Mouse (Mus musculus) CD4-positive, CD25-positive, alpha-beta regulatory T cell, adult 4 months (primary cell): ENCODE data around the gene Slc41a3. TPM values are rescaled to one million over a fixed set of nuclear protein-coding genes. Genes with fewer than 3 reads are reported as not detected.

Source experiments
- ATAC-seq: one replicate; pipeline ENCODE4 v1.8.0; 2017
- polyA plus RNA-seq, 2 experiments: library from polyadenylated mRNA; unstranded; fragments of 100-300 nt; shearing (Covaris generic); gene quantifications; one replicate each; pipeline ENCODE4 v1.2.1; 2017

The Slc41a3 gene
- polyA plus RNA-seq, 2 experiments from 2014 or later = 8.2 to 11.8 TPM

DNA sequence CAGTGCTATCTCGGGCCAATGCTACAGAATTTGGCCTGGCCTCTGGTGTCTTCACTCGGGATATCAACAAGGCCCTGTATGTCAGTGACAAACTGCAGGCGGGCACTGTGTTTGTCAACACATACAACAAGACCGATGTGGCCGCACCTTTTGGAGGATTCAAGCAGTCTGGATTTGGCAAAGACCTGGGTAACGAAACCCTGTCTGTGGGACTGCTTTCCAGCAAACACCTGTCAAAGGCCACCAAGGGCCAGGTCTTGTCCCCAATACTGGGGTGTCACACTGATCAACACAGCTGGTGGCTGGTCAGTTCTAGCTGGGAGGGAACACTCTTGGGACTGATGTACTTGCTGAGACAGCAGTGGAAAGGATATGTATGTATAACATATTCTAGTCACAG, 6.3 kb upstream of the Slc41a3 start:
- no peak for ATAC-seq

DNA sequence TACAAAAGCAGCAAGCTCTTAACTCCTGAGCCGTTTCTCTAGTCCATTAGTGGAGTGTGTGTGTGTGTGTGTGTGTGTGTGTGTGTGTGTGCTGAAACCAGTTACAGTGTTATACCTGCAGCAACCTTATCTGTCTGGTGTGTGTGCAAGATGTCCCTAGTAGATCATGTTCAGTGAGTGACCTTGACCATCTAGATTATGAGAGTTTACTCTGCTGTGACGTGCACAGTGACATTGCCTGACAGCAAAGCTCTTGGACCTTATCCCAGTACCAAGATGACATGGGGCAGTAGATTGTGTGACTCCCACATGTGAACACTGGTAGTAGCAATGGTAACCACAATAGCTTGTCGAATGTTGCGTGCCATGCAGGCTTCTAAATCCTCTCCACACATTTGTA, 4.2 kb upstream of the Slc41a3 start:
- no peak for ATAC-seq

DNA sequence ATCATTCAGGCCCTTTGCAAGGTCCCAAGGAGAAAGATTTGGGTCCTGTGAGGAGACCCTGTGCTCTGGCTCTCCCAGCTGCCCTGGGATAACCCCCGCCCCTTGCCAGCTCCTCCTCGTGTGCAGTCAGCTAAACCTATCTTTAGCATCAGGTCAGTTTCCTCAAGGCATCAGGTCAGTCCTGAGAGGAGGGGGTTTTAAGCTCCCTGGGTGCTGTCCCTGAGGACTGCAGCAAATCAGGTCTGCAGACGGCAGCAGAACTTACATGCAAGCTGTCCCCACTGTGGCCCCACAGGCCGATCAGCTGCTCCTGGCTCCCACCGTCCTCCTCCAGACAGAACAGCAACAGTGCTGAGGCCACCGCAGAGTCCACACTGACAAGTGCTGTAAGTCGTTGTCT, 2.8 kb upstream of the Slc41a3 start:
- no peak for ATAC-seq

DNA sequence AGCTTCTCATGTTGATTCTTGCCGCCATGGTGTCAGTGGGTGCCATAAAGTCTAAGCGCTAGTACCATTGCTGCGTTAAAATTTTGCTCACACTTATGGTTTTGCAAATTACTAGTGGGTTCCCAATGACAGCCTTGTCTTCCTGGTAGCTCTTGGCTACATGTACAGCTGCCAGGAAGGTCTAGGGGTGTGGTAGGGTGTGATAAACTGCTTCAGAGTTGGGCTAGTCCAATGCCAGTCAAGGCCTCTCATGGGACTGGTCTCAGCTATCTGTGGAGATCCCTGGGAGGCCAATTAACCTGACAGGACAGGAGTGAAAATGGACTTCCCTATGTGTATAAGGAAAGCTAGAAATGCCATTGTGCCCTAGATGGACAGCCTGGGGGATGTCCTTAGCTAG, 2.2 kb upstream of the Slc41a3 start:
- no peak for ATAC-seq

DNA sequence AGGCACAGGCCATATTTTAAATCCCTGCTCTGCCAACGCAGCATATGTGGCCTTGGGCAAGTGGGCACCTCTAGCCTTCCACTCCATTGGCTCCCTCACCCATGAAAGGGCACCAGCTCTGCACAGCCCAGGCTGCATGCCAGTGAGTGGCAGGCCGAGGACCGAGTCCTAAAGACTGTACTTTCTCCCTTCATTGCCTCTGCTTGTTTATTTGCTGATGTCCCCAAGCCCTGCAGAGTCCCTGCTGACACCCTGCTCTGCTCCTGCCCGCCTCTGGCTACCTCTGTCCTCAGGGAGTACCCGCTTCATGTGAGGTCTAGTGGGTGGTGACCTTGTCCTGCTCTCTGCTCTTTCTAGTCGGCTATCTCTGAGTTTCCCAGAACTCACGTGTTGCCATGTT, 1.4 kb upstream of the Slc41a3 start:
- ATAC-seq = no peak

- ATAC-seq = peak; percentile 1
These were observed 395 bp upstream of the Slc41a3 start for GRCm38 (mm10) chr6:90604130-90604529.

DNA sequence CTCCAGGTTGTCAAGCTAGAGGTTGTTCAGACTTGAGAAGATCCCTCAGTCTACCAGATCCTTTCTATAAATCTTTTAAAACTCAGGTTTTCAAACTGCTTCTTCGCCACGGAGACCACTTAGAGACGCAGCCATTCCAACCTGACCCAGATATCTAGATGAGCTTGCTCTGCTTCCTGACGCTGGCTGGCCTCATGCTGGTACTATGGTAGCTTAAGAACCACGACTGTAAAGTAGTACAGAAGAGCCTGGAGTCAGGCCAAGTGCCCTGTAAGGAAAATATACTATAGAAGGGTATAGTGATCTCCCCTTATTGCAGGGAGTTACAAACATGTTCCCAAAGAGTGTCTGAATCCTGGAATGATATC, 757 bp downstream of the Slc41a3 start:
- ATAC-seq = no peak

- ATAC-seq = peak; percentile 58
These were observed 2.0 kb downstream of the Slc41a3 start for GRCm38 (mm10) chr6:90606538-90606937.

DNA sequence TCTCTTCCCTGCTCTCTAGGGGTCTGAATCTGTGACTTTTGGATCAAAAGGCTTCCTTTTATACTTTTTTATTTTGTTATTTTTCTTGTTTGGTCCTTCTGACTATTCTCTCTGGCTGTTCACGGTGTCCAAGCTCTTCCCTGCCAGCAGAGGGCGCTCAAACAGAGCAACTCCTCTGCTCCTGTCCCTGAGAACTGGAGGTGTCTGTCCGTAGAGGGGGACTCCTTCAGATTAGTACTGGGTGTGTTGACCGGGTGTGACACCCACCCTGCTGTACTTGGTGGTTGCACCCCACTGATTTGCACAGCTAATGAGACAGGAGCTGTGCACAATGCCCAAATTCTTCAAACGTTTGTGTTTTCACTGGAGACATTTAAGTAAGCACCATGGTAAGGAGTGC, 2.7 kb downstream of the Slc41a3 start:
- ATAC-seq = peak; percentile 57

- no peak for ATAC-seq
These were observed 3.7 kb downstream of the Slc41a3 start for GRCm38 (mm10) chr6:90608186-90608585.

DNA sequence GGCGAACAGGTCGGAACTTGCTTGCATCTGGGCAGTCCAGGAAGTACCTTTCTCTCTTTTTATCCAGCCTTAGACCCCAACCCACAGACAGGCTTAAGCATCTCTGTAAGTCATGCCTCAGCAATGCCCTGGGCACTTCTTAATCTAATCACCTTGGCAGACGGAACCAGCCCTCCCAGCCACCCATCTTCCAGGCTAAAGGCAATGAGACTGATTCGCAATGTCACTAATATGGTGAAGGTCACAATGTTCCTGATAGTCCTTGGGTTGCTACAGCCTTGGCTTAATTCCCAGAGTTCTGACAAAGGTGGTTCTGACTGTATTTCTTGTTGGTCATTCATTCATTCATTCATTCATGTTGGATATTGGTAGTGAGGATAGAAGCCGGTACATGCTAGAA, 5.7 kb downstream of the Slc41a3 start:
- ATAC-seq = no peak

DNA sequence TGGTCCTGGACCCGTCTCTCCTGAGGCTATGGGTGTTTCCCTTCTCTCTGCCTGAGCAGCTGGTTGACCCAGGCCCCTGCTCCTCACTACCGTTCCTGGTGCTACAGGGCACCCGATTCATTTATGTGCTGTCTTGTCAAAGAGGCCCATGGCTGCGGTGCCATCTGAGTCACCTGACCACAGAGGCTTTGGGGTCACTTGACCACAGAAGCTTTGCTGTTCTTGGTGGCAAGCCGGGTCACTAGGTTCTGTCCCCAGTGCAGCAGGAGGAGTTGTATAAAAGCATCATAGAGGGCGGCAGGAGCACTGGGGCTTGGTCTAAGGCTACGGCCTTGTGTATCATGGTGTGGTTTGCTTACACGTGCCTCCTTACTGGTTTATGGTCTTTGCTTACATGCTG, 8.8 kb downstream of the Slc41a3 start:
- no peak for ATAC-seq

GRCm38 (mm10) chr6:90615362-90615761, 10.8 kb downstream of the Slc41a3 start:
- ATAC-seq = no peak

- peak; percentile 62 for ATAC-seq
These were observed 11.5 kb downstream of the Slc41a3 start for GRCm38 (mm10) chr6:90615991-90616390.

GRCm38 (mm10) chr6:90616481-90616880, 12.0 kb downstream of the Slc41a3 start:
- ATAC-seq = no peak

GRCm38 (mm10) chr6:90618274-90618673, 13.7 kb downstream of the Slc41a3 start:
- ATAC-seq = peak; percentile 75

GRCm38 (mm10) chr6:90618821-90619636, 14.5 kb downstream of the Slc41a3 start:
- ATAC-seq = no peak

GRCm38 (mm10) chr6:90619936-90620335, 15.4 kb downstream of the Slc41a3 start:
- ATAC-seq = no peak

DNA sequence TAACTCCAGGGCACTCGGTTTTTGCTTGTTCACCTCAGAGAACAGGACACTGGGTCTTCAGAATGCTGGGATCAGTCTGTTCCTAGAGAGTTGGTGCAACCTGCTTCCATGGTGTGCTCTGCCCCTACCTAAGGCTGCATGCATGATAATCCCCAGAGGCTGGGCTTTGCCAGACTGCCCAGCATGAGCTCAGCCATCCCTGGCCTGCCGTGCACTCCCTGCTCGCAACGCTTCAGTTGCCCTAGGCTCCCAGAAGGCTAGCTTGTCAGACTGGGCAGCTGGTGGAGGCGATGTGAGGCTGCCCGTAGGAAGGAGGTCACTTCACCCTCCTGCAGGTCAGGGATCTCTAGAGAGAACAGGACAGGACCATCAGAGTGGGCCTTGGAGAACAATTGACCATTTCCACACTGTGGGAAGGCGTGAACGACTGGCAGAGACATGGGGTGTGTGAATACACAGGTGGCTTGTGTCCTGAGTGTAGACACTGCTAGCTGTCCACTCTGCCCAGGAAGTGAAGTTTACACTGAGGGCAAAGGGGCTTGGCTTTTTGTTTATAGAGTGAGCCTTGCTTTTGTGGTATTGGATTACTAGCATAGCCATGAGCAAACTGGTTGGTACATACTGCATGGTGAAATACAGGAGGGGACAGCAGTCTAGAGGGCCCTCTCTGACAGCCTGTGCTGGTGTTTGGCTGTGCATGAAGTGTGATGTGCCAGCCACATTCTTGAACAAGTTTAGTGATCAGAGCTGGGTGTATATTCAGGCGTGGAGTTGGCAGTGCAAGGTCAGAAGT, 16.5 kb downstream of the Slc41a3 start:
- ATAC-seq = no peak

- no peak for ATAC-seq
These were observed 17.0 kb downstream of the Slc41a3 start for GRCm38 (mm10) chr6:90621584-90621890.

DNA sequence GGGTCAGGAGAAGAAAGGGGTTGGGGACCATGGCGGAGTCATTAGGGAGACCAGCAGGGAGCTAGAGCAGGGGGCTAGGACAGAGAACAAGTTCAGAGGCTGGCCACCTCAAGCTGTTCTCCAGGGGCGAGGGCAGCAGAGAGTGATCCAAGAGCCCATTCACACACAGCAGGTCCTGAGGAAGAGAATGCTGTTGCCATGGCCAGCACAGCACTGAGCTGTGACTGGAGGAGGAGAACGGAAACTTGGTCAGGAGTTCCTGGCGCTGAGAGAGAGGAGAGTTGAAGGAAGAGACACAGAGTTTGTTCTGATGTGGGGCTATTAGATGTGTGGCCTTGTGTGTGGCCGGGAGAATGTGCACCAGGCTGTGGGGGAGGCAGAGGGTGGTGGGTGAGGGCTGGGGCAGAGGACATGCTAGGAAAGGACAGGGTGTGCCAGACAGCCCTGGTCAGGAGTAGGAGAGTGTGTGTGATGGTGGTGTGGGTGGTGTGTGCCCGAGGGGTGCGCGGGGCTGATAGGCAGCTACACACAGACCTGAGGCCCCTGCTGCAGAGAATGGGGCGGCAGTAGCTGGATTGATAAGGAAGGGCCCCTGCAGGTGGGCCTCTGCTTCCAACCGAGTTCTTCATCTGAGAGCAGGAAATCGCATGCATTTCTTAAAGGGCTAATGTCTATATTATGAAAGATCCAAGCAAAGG, 18.4 kb downstream of the Slc41a3 start:
- no peak for ATAC-seq

DNA sequence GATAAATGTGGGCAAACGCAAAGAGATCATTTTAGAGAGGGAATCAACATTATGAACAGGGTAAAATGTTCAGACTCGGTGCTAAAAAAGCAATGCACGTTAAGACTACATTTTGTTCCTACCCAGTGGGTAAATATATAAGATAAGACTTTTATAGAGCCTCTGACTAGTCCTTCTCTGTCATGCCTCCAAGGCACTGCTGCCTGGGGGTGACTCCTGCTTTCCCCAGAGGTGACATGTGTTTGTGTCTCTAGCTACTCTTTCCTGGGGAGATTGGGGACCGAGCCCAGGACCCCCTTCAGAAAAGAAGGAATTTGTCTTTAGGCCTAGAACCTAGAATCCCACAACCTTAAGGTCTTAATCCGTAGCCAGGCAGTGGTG, 18.9 kb downstream of the Slc41a3 start:
- ATAC-seq = no peak

DNA sequence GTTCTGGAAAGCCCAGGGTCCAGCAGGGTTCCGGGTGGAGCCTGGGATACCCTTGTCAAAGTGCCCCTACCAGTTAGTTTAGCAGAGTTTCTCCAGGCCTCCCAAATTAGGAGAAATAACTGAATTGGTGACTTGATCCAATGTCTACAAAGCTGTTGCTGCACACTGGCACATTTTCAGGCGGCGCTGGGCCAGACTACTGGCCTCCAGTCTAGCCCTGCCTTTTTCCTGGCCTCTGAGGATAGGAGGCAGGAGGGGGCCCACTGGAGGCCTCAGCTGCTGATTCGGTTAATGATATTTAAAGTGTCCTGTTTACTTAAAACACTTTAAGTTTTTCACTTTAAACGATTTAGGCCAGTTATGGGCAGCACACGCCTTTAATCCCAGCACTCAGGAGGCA, 19.7 kb downstream of the Slc41a3 start:
- no peak for ATAC-seq

GRCm38 (mm10) chr6:90624733-90625132, 20.2 kb downstream of the Slc41a3 start:
- no peak for ATAC-seq
